Mouse (Mus musculus) kidney, embryonic 15.5 days (tissue): ENCODE results near the gene Dctpp1. TPM values are rescaled to one million over a fixed set of nuclear protein-coding genes. Genes with fewer than 3 reads are reported as not detected.
A peak's percentile ranks its signal among the peaks of the same experiment; 100 is the strongest.

ENCODE experiments used
- ATAC-seq: fragments of 200-750 bp; cut with Nextera tagmentation; replicated peaks from 2 replicates; pipeline ENCODE4 v1.8.0; 2017; ENCODE audit warnings: moderate TSS enrichment; ENCODE audit not compliant: low FRiP score
- H3K27ac ChIP-seq: fragments of 300-500 bp; sonication (generic); 2 replicates; pipeline ENCODE4 v1.5.1; 2015; ENCODE audit warnings: mild to moderate bottlenecking, inconsistent platforms
- H3K27me3 ChIP-seq: fragments of 300-500 bp; sonication (generic); 2 replicates; pipeline ENCODE4 v1.6.1; 2015; ENCODE audit warnings: inconsistent platforms
- H3K36me3 ChIP-seq: fragments of 300-500 bp; sonication (generic); 2 replicates; pipeline ENCODE4 v1.6.1; 2015; ENCODE audit warnings: inconsistent platforms
- H3K4me1 ChIP-seq: fragments of 300-500 bp; sonication (generic); 2 replicates; pipeline ENCODE4 v1.6.1; 2015; ENCODE audit warnings: inconsistent platforms
- H3K4me2 ChIP-seq: fragments of 300-500 bp; sonication (generic); 2 replicates; pipeline ENCODE4 v1.6.1; 2015; ENCODE audit warnings: moderate library complexity, mild to moderate bottlenecking, inconsistent platforms
- H3K4me3 ChIP-seq: fragments of 300-500 bp; sonication (generic); replicated peaks from 2 replicates; pipeline ENCODE4 v1.5.1; 2015; ENCODE audit warnings: mild to moderate bottlenecking, inconsistent platforms
- H3K9ac ChIP-seq: fragments of 300-500 bp; sonication (generic); 2 replicates; pipeline ENCODE4 v1.6.1; 2015; ENCODE audit warnings: mild to moderate bottlenecking, inconsistent platforms
- H3K9me3 ChIP-seq: fragments of 300-500 bp; sonication (generic); replicated peaks from 2 replicates; pipeline ENCODE4 v1.6.1; 2016; ENCODE audit warnings: inconsistent platforms
- WGBS: fragments of 180-500 bp; shearing (Covaris S2); methylation state at CpG from one replicate; pipeline ENCODE4 v1.1.7; 2015; ENCODE audit warnings: mixed read lengths; 5-methylcytosine and 5-hydroxymethylcytosine counted together
- polyA plus RNA-seq: library from polyadenylated mRNA; unstranded; fragments of >200 nt; fragmentation: Nextera tagmentation; extraction: Ambion mirVana; gene quantifications from 2 replicates; pipeline ENCODE4 v1.2.1, GENCODE M21; 2015

Dctpp1 gene
- polyA plus RNA-seq, result 224 and 226 TPM in 2 replicates

GRCm38 (mm10) chr7:127260309-127261111 lies at the start of gene Dctpp1:
Dctpp1 (minus strand) TSS chr7:127260709.
- Histone ChIP-seq H3K36me3 (peaks cover 30% of the 10 kb centered on the region), H3K27ac (peak within 1 kb of the TSS; percentile 48; the same call in 1 of the 2 replicates), H3K4me2 (peak within 1 kb of the TSS; percentile 81), H3K27me3 (no peaks in the 10 kb centered on the region), H3K4me3 (peak within 1 kb of the TSS; percentile 71), H3K9ac (peak within 1 kb of the TSS; percentile 71), H3K9me3 (no peaks in the 10 kb centered on the region), H3K4me1 (peaks cover 22% of the 10 kb centered on the region)
- peak; percentile 97 for ATAC-seq
- WGBS, result under 1% methylated on average over 50 of the region's 50 CpGs

GRCm38 (mm10) chr7:127309951-127310350 lies 49.4 kb upstream of the Dctpp1 start:
- no peak overlapping the region for H3K9ac ChIP-seq
- WGBS, result 59% methylated on average over 12 of the region's 12 CpGs
- no peak overlapping the region for H3K27ac ChIP-seq
- no peaks in the 10 kb centered on the region for H3K36me3 ChIP-seq
- H3K4me1 ChIP-seq, result no peaks in the 10 kb centered on the region
- H3K9me3 ChIP-seq, result no peaks in the 10 kb centered on the region
- H3K4me2 ChIP-seq, result no peak overlapping the region
- 0 out of 2 replicates have a peak, but pooled peaks cover 2% of the 10 kb centered on the region for H3K27me3 ChIP-seq
- no peak overlapping the region for H3K4me3 ChIP-seq
- ATAC-seq, result no peak

GRCm38 (mm10) chr7:127308887-127309286 lies 48.4 kb upstream of the Dctpp1 start:
- WGBS, result 76% methylated on average over 4 of the region's 4 CpGs
- ATAC-seq, result no peak; the same call in 1 of the 2 replicates
- Histone ChIP-seq H3K9me3 (no peaks in the 10 kb centered on the region), H3K36me3 (no peaks in the 10 kb centered on the region), H3K27ac (no peak overlapping the region), H3K4me3 (no peak overlapping the region), H3K4me1 (no peaks in the 10 kb centered on the region), H3K4me2 (no peak overlapping the region), H3K27me3 (0 out of 2 replicates have a peak, but pooled peaks cover 2% of the 10 kb centered on the region), H3K9ac (no peak overlapping the region)

GRCm38 (mm10) chr7:127308431-127308830 lies 47.9 kb upstream of the Dctpp1 start:
- H3K9ac ChIP-seq, result no peak overlapping the region
- 74% methylated on average over 2 of the region's 2 CpGs for WGBS
- H3K4me2 ChIP-seq, result no peak overlapping the region
- no peak overlapping the region for H3K27ac ChIP-seq
- no peak overlapping the region for H3K4me3 ChIP-seq
- H3K4me1 ChIP-seq, result no peaks in the 10 kb centered on the region
- H3K27me3 ChIP-seq, result 0 out of 2 replicates have a peak, but pooled peaks cover 2% of the 10 kb centered on the region
- no peaks in the 10 kb centered on the region for H3K9me3 ChIP-seq
- ATAC-seq, result no peak
- no peaks in the 10 kb centered on the region for H3K36me3 ChIP-seq

- Histone ChIP-seq H3K4me2 (no peak overlapping the region), H3K27me3 (no peaks in the 10 kb centered on the region), H3K9me3 (no peaks in the 10 kb centered on the region), H3K4me1 (no peaks in the 10 kb centered on the region), H3K36me3 (no peaks in the 10 kb centered on the region), H3K4me3 (no peak overlapping the region), H3K9ac (no peak overlapping the region), H3K27ac (no peak overlapping the region)
- ATAC-seq, result no peak
- 84% methylated on average over 5 of the region's 5 CpGs for WGBS
Measured at GRCm38 (mm10) chr7:127297586-127298193, 37.2 kb upstream of the Dctpp1 start.

GRCm38 (mm10) chr7:127296786-127297555 lies 36.5 kb upstream of the Dctpp1 start:
- no peaks in the 10 kb centered on the region for H3K9me3 ChIP-seq
- no peak for ATAC-seq
- H3K4me2 ChIP-seq, result no peak overlapping the region
- H3K4me1 ChIP-seq, result no peaks in the 10 kb centered on the region
- H3K36me3 ChIP-seq, result no peaks in the 10 kb centered on the region
- H3K4me3 ChIP-seq, result no peak overlapping the region
- no peak overlapping the region for H3K27ac ChIP-seq
- H3K9ac ChIP-seq, result no peak overlapping the region
- WGBS, result 83% methylated on average over 5 of the region's 5 CpGs
- no peaks in the 10 kb centered on the region for H3K27me3 ChIP-seq

- Histone ChIP-seq H3K27ac (no peak within 1 kb of the TSS), H3K4me2 (no peak within 1 kb of the TSS), H3K36me3 (no peaks in the 10 kb centered on the region), H3K4me3 (no peak within 1 kb of the TSS), H3K9ac (no peak within 1 kb of the TSS), H3K4me1 (no peaks in the 10 kb centered on the region), H3K27me3 (no peaks in the 10 kb centered on the region), H3K9me3 (no peaks in the 10 kb centered on the region)
- no peak for ATAC-seq
- WGBS, result 76% methylated on average over 11 of the region's 11 CpGs
Measured at GRCm38 (mm10) chr7:127296098-127296497, 35.6 kb upstream of the Dctpp1 start, which contains the start of gene Itgal. Itgal (plus strand) TSS chr7:127296260.

GRCm38 (mm10) chr7:127290142-127290541 lies 29.6 kb upstream of the Dctpp1 start:
- no peak for ATAC-seq

GRCm38 (mm10) chr7:127289306-127289705 lies 28.8 kb upstream of the Dctpp1 start:
- H3K4me2 ChIP-seq, result no peak overlapping the region
- no peaks in the 10 kb centered on the region for H3K27me3 ChIP-seq
- no peak overlapping the region for H3K4me3 ChIP-seq
- H3K9me3 ChIP-seq, result 0 out of 2 replicates have a peak, but pooled peaks cover 13% of the 10 kb centered on the region
- 72% methylated on average over 2 of the region's 2 CpGs for WGBS
- H3K4me1 ChIP-seq, result peaks cover 10% of the 10 kb centered on the region
- no peak for ATAC-seq
- no peaks in the 10 kb centered on the region for H3K36me3 ChIP-seq
- H3K9ac ChIP-seq, result no peak overlapping the region
- no peak overlapping the region for H3K27ac ChIP-seq

More at GRCm38 (mm10) chr7:127290142-127290541, 29.6 kb upstream of the Dctpp1 start:
- no peak overlapping the region for H3K27ac ChIP-seq
- no peaks in the 10 kb centered on the region for H3K27me3 ChIP-seq
- peaks cover 10% of the 10 kb centered on the region for H3K4me1 ChIP-seq
- no peak overlapping the region for H3K4me3 ChIP-seq
- no peaks in the 10 kb centered on the region for H3K36me3 ChIP-seq
- H3K9ac ChIP-seq, result no peak overlapping the region
- WGBS, result 44% methylated on average over 8 of the region's 8 CpGs
- H3K9me3 ChIP-seq, result 0 out of 2 replicates have a peak, but pooled peaks cover 13% of the 10 kb centered on the region
- H3K4me2 ChIP-seq, result no peak overlapping the region

- Histone ChIP-seq H3K4me3 (no peak overlapping the region), H3K4me1 (peaks cover 10% of the 10 kb centered on the region), H3K27ac (no peak overlapping the region), H3K27me3 (no peaks in the 10 kb centered on the region), H3K9ac (no peak overlapping the region), H3K36me3 (no peaks in the 10 kb centered on the region), H3K9me3 (0 out of 2 replicates have a peak, but pooled peaks cover 13% of the 10 kb centered on the region), H3K4me2 (no peak overlapping the region)
- no peak for ATAC-seq
- 84% methylated on average over 1 of the region's 1 CpGs for WGBS
Measured at GRCm38 (mm10) chr7:127287940-127288339, 27.4 kb upstream of the Dctpp1 start.

GRCm38 (mm10) chr7:127285154-127285553 lies 24.6 kb upstream of the Dctpp1 start:
- ATAC-seq, result no peak
- WGBS, result 81% methylated on average over 6 of the region's 10 CpGs
- 0 out of 2 replicates have a peak, but pooled peaks cover 13% of the 10 kb centered on the region for H3K9me3 ChIP-seq
- H3K27ac ChIP-seq, result no peak overlapping the region
- H3K27me3 ChIP-seq, result no peaks in the 10 kb centered on the region
- no peak overlapping the region for H3K4me3 ChIP-seq
- H3K36me3 ChIP-seq, result no peaks in the 10 kb centered on the region
- no peak overlapping the region for H3K9ac ChIP-seq
- peaks cover 4% of the 10 kb centered on the region for H3K4me1 ChIP-seq
- H3K4me2 ChIP-seq, result no peak overlapping the region
